Mouse (Mus musculus): ENCODE measurements around the gene Lmx1a.
A peak's percentile ranks its signal among the peaks of the same experiment; 100 is the strongest.

Gene Lmx1a

DNA sequence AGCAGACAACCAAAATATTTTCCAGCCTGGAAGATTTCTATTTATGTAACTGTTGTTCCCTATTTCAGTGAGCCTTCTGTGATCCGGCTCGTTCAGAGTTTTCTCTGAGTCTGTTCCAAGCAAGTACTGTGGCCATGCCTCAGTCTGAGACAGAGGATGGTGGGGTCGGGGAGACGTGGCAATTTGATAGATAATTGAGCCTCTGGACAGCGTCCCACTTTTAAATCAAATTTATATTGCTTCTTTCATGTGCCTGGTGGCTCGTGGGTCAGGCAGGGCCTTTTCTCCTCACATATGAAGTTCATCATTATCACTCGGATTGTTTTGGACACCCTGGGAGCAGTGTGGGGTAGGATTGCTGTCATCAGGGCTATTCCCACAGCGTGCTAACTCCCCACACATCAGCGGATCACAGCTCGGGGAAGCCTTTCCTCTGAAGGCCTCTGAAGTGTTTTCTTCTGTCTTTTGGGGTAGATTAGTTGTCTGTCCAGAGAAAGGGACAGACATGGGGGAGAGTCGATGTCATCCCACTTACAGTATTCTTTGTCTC lies 6.9 kb downstream of the Lmx1a start:
- DNase-seq = no peak

- DNase-seq = no peak
These were observed 10.7 kb downstream of the Lmx1a start for GRCm38 (mm10) chr1:167699706-167700105.

DNA sequence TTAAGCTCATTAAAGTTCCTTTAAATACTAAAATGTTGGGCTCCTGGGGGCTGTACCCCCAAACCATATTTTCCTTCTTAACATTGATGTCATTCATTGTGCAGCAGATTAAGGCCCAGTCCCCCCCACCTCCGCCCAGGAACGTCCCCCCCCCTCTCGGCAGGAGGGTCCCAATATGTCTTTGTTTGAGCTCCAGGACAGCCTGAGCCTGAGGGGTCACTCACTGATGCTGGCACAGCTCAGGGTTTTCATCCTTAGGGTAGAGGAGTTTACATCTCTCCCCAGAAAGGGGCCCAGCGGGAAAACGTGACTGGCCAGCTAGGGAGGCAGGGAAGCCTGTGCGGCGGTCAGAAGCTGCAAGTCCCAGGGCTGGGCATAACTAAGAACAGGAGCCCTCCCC lies 11.2 kb downstream of the Lmx1a start:
- no peak for DNase-seq

- DNase-seq = no peak
These were observed 16.5 kb downstream of the Lmx1a start for GRCm38 (mm10) chr1:167705527-167705926.

GRCm38 (mm10) chr1:167708761-167709160 lies 19.7 kb downstream of the Lmx1a start:
- no peak for DNase-seq

GRCm38 (mm10) chr1:167715730-167716341 lies 26.8 kb downstream of the Lmx1a start:
- DNase-seq = no peak

GRCm38 (mm10) chr1:167734471-167734870 lies 45.4 kb downstream of the Lmx1a start:
- no peak for DNase-seq

DNA sequence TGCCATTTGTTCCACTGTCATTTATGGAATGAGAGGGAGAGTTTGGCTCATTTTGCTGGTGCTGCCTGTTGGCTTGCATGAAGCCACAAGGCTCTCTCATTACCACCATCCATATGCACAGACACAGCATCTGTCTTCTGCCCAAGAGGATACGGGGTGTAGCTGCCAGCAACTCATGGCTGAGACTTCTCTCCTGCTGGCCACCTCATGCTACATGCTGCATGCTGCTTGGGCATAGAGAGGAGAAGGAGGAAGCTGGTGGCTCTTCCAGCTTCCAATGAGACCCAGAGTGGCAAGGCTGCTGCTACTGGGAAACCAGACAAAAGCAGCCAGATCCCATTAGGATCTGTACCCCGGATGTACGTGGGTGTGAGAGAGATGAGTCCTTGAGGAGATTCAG lies 47.8 kb downstream of the Lmx1a start:
- no peak for DNase-seq

DNA sequence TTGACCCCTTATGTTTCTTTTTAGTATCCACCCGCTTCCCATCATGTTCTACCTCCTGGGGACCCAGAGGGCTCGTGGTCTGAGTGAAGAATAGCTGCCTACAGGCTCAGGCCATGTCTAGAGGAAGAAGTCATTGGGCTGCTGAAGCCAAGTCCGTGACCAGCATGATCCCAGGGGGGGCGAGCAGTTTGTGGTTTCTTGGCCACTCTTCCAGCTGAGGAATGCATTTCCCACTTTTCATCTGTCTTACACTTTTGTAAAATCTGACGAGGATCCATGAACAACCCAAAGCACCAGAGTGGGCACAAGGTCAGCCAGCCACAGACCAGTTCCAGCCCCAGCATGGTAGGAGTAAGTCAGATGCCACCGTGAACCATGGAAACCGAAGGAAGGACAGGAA lies 50.2 kb downstream of the Lmx1a start:
- no peak for DNase-seq

DNA sequence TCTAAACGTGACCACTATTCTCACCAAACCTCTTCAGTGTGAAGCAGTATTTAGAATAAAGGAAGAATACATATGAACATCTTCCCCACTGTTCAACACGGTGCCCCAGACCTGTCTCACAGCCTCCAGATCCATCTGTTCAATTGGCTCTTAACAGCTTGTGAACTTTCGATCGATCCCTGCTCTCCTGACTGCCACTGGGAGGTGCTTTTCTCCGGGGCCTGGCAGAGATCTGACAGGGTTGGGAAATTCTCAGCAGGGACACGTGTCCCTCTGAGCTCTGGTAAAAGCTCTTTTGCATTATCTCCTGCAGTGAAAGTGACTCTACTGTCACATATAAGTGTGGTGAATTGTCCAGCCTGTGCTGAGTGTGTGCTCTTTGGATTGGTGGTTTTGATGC lies 57.6 kb downstream of the Lmx1a start:
- no peak for DNase-seq

DNA sequence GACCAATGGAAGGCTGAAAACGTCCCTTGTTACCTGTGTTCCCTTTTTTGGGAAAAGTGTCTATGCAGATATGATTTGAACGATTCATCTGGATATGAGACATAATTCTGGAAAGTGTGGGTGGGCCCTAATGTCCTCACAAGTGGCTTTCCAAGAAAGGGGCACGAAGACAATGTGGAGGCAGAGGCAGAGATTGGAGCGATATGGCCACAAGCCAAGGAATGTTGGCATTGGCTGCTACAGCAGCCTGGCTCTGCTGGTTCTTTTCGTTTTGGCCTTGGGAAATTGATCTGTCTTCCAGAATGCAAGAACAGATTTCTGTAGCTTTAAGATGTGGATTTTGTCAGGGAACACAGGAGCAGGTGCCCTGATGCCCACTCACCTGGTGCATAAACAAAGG lies 63.6 kb downstream of the Lmx1a start:
- DNase-seq = no peak

DNA sequence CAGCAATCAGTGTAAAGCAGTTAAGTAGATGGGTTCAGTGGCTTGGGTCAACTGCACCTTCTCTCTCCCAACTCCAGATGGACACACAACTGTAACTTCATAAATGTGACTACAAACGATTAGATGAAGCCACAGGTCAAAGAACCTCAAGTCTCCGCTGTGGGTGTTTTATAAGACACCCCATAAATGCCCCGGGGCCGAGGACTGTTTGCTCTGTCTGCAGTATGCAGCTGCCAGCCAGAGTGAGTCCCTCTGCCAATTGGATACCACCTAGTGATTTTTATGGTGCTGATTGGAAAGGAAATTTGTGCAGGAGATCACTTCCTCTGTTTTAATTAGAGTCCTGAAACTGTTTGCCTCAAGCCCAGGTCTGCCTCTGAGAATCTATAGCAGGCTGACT lies 65.0 kb downstream of the Lmx1a start:
- DNase-seq = no peak

DNA sequence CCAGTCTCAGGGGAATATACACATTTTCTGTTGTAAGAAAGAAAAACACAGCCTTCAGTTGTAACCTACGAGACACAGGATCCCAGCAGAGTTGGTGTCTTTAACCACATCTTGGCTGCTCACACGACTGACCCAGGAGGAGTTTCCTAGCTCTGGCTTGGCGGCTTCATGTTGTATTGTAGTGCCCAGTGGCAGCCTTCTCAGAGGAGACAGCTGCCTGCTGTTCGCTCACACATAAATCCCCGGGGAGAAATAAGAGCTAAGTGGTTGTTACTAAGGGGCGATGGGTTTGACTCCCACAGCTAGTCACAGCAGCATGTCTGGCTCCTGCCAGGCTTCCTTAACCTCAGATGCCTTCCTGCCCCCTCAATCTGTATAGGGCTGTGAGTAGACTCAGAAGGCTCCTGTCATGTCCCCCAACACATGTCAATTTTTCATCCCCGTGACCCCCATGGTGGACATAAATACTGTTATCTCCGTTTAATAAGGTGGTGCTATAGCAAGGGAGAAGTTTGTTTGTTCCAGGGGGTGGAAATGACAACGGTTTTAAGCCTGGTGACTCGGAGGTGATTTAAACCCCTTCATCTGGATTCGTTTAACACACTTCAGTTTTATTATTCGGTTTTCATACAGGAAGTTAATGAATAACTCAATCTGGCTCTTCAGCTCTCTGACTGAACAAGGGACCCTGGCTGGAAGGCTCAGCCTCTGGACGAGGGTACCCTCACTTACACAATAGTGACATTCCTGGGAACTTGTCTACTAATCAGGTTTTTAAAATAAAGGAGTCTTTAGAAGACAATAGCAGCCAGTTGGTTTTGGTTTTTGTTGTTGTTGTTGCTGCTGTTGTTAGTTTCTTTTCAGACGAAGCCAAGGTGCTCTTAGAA lies 65.8 kb downstream of the Lmx1a start:
- DNase-seq = no peak

DNA sequence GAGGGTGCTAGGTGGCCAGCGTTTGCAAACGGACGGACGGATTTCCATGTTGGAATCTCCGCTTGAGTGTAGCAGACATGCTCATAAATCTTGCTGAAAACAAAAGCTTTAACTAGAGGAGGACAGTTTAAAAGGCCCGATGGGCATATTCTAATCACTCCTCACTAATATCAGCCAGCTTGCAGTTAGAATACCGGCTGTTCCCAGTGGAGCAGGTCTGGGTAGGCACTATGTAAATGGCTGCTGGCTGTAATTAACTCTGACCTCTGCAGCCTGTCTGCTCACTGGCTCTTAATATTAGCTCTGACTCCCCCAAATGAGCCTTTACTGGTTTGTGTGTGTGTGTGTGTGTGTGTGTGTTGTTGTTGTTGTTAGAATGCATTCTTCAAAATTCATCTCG lies 69.2 kb downstream of the Lmx1a start:
- no peak for DNase-seq

DNA sequence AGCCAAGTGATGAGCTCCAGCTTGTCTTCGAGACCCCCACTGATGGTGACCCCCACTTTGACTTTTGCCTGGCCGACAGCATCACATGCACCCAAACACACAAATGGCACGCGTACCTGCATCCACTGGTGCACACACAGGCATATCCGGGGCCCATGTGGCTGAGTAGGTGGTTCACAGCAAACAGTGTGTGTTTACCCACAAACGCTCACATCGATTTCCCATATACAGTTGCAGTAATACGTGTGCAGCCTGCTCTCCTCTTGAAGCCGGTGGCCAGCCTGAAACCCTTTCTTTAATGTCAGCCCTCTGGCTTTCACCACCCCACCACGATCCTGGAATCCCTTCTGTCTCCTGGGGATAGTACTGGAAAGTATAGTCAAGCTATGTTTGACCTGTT lies 71.3 kb downstream of the Lmx1a start:
- no peak for DNase-seq

DNA sequence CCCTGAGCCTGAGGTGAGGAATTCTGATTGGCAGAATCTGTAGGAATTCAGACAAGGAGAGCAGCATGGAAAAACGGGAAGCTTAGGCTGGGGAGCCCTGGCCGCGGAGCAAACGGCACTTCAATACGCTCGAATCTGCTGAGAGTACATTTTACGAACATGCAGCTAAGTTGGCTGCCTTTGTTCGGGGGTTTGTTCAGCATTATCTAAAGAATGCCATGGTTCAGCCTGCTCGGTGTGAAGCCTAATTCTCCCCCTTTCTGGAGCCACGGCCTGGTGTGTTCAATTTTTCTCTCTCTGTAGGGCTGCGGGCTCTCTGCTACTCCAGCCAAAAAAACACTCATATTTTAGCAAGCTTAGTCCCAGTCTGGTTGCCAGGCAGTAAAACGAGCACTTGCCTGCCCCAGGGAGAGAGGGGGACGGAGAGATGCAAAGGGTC lies 72.8 kb downstream of the Lmx1a start:
- DNase-seq = no peak

GRCm38 (mm10) chr1:167766619-167767018 lies 77.6 kb downstream of the Lmx1a start:
- no peak for DNase-seq

GRCm38 (mm10) chr1:167770457-167770856 lies 81.4 kb downstream of the Lmx1a start:
- no peak for DNase-seq

DNA sequence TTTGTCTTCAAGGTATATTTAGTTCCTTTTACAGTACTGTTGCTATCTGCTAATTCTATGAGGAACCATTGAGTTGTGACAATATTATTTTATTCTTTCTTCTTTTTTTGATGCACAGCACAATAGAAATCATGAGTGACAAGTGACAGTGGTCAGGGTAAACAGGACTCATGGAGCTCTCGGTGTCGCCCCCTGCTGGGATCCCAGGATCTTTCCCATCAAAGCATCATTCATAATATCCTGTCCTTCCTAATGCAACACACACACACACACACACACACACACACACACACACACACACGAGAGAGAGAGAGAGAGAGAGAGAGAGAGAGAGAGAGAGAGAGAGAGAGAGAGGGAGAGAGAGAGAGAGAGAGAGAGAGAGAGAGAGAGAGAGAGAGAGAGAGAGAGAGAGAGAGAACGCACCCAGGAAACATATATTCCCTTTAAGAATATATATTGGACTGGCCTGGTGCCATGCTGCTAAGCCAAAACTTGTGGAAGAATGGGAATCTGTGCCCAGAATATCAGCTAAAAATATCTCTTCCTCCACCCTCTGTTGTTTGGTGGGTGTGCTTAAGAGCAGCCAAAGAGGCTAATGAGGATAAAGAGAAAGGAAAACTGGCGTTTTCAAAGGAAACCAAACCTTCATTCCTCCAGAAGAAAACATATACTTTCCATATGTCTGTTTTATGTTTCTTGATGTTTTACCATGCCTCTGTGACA lies 90.9 kb downstream of the Lmx1a start:
- no peak for DNase-seq

DNA sequence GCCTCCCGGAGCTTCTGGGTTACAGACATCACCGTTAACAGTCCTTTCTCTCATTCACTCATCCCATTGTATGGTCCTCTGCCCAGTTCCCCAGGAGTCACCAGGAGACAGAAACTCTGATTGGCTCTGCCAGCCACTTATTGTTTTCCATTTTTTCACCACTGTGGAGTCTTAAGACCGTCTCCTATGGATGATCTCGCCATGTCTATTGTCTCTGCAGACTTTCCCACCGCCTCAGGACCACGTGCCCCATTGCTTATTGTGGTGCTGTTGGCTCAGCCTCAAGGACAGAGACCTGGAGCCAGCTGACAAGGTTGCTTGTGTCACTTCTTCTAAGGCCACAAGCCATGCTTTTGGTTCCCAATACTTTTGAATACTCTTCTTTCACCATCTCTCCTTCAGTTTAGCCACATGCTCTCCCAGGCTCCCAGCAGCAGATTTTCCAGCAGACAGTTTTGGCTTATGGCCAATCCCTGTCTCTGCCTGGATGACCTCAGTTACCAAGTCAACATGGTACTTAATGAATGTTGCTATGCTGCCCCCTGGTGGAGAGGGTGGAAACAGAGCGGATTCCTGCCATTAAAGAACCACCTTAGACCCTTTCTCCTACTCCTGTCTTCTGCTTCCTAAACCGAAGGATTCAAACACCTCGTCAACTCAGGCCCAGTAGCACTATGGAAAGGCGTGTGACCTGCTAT lies 92.9 kb downstream of the Lmx1a start:
- peak; percentile 23 for DNase-seq

- no peak for DNase-seq
These were observed 95.0 kb downstream of the Lmx1a start for GRCm38 (mm10) chr1:167784067-167784466.

- DNase-seq = no peak
These were observed 99.8 kb downstream of the Lmx1a start for GRCm38 (mm10) chr1:167788684-167789413.

Data from cerebellum, adult 9-10 months (tissue).